Mouse (Mus musculus) forebrain, embryonic 11.5 days (tissue): Measurements from ENCODE around the gene Nfatc2ip. TPM values are rescaled to one million over a fixed set of nuclear protein-coding genes. Genes with fewer than 3 reads are reported as not detected.

ENCODE experiments used
- ATAC-seq: fragments of 200-750 bp; cut with Nextera tagmentation; replicated peaks from 2 replicates; pipeline ENCODE4 v1.8.0; 2017; ENCODE audit warnings: moderate TSS enrichment; ENCODE audit not compliant: low FRiP score
- DNase-seq: peaks from one replicate; pipeline ENCODE4 v3.0.0-alpha.2; 2017; ENCODE audit warnings: low spot score
- H3K27ac ChIP-seq: fragments of 300-500 bp; sonication (generic); 2 replicates; pipeline ENCODE4 v1.5.1; 2014; ENCODE audit warnings: low read depth, low read length
- H3K27me3 ChIP-seq: fragments of 300-500 bp; sonication (generic); 2 replicates; pipeline ENCODE4 v1.6.1; 2014; ENCODE audit warnings: mild to moderate bottlenecking, low read length, mixed read lengths; ENCODE audit not compliant: control insufficient read depth, insufficient read depth
- H3K36me3 ChIP-seq: fragments of 300-500 bp; sonication (generic); 2 replicates; pipeline ENCODE4 v1.6.1; 2014; ENCODE audit warnings: mild to moderate bottlenecking, low read length, moderate library complexity, mixed read lengths; ENCODE audit not compliant: control insufficient read depth, insufficient read depth
- H3K4me1 ChIP-seq: fragments of 300-500 bp; sonication (generic); replicated peaks from 2 replicates; pipeline ENCODE4 v1.6.1; 2014; ENCODE audit warnings: low read length, mixed read lengths; ENCODE audit not compliant: control insufficient read depth, insufficient read depth
- H3K4me2 ChIP-seq: fragments of 300-500 bp; sonication (generic); 2 replicates; pipeline ENCODE4 v1.6.1; 2014; ENCODE audit warnings: low read depth, mild to moderate bottlenecking, low read length, moderate library complexity, mixed read lengths; ENCODE audit not compliant: severe bottlenecking
- H3K4me3 ChIP-seq: fragments of 300-500 bp; sonication (generic); 2 replicates; pipeline ENCODE4 v1.5.1; 2014; ENCODE audit warnings: low read depth, low read length
- H3K9ac ChIP-seq: fragments of 300-500 bp; sonication (generic); 2 replicates; pipeline ENCODE4 v1.6.1; 2014; ENCODE audit warnings: low read length
- H3K9me3 ChIP-seq: fragments of 300-500 bp; sonication (generic); 2 replicates; pipeline ENCODE4 v1.6.1; 2016; ENCODE audit warnings: low read length, mixed read lengths; ENCODE audit not compliant: control insufficient read depth
- WGBS: fragments of 180-500 bp; shearing (Covaris S2); extraction: QIAGEN DNeasy Blood & Tissue Kit; methylation state at CpG from one replicate; pipeline ENCODE4 v1.1.7; 2014; 5-methylcytosine and 5-hydroxymethylcytosine counted together
- polyA plus RNA-seq: library from polyadenylated mRNA; unstranded; fragments of >200 nt; fragmentation: Nextera tagmentation; extraction: Ambion mirVana; gene quantifications from 2 replicates; pipeline ENCODE4 v1.2.1, GENCODE M21; 2014

Gene Nfatc2ip
- polyA plus RNA-seq, 1 experiment from 2014 or later: 3.6 TPM

- Histone ChIP-seq H3K36me3 (peaks cover 5% of the 10 kb centered on the region; the same call in 1 of the 2 replicates), H3K4me2 (no peak overlapping the region)
- 83% methylated on average over 6 of the region's 6 CpGs for WGBS
Measured at GRCm38 (mm10) chr7:126374526-126374925, 22.0 kb downstream of the Nfatc2ip start.

DNA sequence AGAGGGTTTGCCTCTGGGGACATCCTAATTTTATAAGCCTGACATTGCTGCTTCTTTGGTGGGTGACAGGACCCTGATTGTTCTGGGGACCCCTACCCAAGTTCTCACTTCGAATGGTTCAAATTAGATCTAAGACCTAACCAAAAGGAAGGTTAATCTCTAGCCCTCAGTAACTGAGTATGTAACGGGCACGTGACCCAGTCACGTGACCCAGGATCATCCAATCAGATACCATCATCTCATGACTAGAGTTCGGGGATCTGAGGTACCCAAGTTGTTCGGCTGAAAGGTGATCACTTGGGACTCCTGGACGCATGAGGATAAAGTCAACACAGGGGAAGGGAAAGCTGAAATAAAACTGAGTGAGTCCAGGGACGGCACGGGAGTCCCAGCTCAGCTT, 23.5 kb downstream of the Nfatc2ip start:
- Histone ChIP-seq H3K27ac (no peak overlapping the region), H3K36me3 (peaks cover 5% of the 10 kb centered on the region; the same call in 1 of the 2 replicates), H3K27me3 (no peaks in the 10 kb centered on the region), H3K4me2 (no peak overlapping the region), H3K9ac (no peak overlapping the region), H3K9me3 (no peaks in the 10 kb centered on the region), H3K4me1 (peaks cover 3% of the 10 kb centered on the region; the same call in 1 of the 2 replicates), H3K4me3 (no peak overlapping the region)
- WGBS: 91% methylated on average over 9 of the region's 9 CpGs
- ATAC-seq: no peak
- no peak for DNase-seq

More at GRCm38 (mm10) chr7:126374526-126374925, 22.0 kb downstream of the Nfatc2ip start:
- H3K27me3 ChIP-seq: no peaks in the 10 kb centered on the region
- ATAC-seq: no peak
- H3K9ac ChIP-seq: no peak overlapping the region
- H3K4me1 ChIP-seq: peaks cover 3% of the 10 kb centered on the region; the same call in 1 of the 2 replicates
- H3K27ac ChIP-seq: no peak overlapping the region
- no peaks in the 10 kb centered on the region for H3K9me3 ChIP-seq
- DNase-seq: no peak
- H3K4me3 ChIP-seq: no peak overlapping the region

- H3K4me2 ChIP-seq: no peak within 1 kb of the TSS
- WGBS: 86% methylated on average over 13 of the region's 13 CpGs
- no peak for ATAC-seq
- H3K27ac ChIP-seq: no peak within 1 kb of the TSS
- no peaks in the 10 kb centered on the region for H3K27me3 ChIP-seq
- H3K4me1 ChIP-seq: no peaks in the 10 kb centered on the region
- DNase-seq: no peak
- H3K9ac ChIP-seq: no peak within 1 kb of the TSS
- H3K4me3 ChIP-seq: no peak within 1 kb of the TSS
- H3K9me3 ChIP-seq: no peaks in the 10 kb centered on the region
- peaks cover 5% of the 10 kb centered on the region; the same call in 1 of the 2 replicates for H3K36me3 ChIP-seq
Measured at GRCm38 (mm10) chr7:126369393-126369792, 27.1 kb downstream of the Nfatc2ip start, which contains the start of gene Lat. Gene Lat (minus strand): TSS chr7:126369570.

- Histone ChIP-seq H3K4me2 (no peak overlapping the region), H3K4me3 (no peak overlapping the region), H3K27ac (no peak overlapping the region), H3K36me3 (peaks cover 5% of the 10 kb centered on the region; the same call in 1 of the 2 replicates), H3K9me3 (no peaks in the 10 kb centered on the region), H3K27me3 (no peaks in the 10 kb centered on the region), H3K9ac (no peak overlapping the region), H3K4me1 (no peaks in the 10 kb centered on the region)
- no peak for ATAC-seq
- WGBS: 88% methylated on average over 8 of the region's 8 CpGs
- DNase-seq: no peak
Measured at GRCm38 (mm10) chr7:126368367-126368766, 28.2 kb downstream of the Nfatc2ip start.

DNA sequence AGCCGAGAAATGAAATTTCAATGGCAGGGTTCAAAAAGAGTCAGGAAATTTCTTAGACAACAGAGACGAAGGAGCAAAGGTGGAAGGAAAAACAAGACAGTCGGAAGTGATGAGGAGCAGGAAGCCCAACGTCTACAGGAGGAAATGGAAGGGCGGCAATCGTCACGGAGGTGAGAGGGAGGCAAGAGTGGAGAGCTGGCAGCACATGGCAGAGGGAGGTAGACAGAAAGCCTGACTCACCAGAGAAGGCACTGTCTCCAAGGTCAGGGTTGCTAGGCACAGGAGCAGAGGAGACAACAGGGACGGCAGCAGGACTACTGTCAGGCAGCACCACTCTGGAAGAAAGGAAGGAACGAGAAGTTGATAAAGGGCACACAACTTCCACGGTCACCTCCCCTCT, 28.9 kb downstream of the Nfatc2ip start:
- DNase-seq: no peak
- peaks cover 4% of the 10 kb centered on the region; the same call in 1 of the 2 replicates for H3K36me3 ChIP-seq

DNA sequence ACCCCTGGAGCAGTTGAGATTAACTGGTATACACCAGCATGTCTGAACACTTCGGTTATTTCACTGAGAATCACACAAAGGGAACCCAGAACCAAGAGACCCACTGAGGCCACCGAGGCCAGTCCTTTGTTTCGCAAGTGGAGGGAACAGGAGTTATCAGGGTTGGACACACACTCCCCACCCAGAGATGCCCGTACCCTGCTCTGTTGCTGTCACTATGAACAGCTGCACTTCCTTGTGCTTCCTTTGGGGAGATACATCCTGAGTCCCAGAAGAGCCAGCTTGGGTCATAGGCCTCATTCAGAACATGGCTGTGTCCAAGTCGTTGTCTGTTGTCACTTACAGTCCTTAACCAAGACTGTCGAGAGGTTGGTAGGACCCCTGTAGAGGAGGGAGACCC, 33.5 kb downstream of the Nfatc2ip start:
- WGBS: 80% methylated on average over 6 of the region's 6 CpGs
- Histone ChIP-seq H3K27ac (no peak overlapping the region), H3K9ac (no peak overlapping the region), H3K36me3 (no peaks in the 10 kb centered on the region), H3K4me3 (no peak overlapping the region), H3K4me1 (no peaks in the 10 kb centered on the region), H3K27me3 (no peaks in the 10 kb centered on the region), H3K4me2 (no peak overlapping the region), H3K9me3 (no peaks in the 10 kb centered on the region)
- ATAC-seq: no peak
- no peak for DNase-seq

More for the DNA sequence above, 28.9 kb downstream of the Nfatc2ip start:
- ATAC-seq: no peak
- no peak overlapping the region for H3K4me3 ChIP-seq
- no peaks in the 10 kb centered on the region for H3K27me3 ChIP-seq
- no peaks in the 10 kb centered on the region for H3K9me3 ChIP-seq
- 92% methylated on average over 10 of the region's 10 CpGs for WGBS
- H3K27ac ChIP-seq: no peak overlapping the region
- no peak overlapping the region for H3K9ac ChIP-seq
- H3K4me1 ChIP-seq: no peaks in the 10 kb centered on the region
- H3K4me2 ChIP-seq: no peak overlapping the region

DNA sequence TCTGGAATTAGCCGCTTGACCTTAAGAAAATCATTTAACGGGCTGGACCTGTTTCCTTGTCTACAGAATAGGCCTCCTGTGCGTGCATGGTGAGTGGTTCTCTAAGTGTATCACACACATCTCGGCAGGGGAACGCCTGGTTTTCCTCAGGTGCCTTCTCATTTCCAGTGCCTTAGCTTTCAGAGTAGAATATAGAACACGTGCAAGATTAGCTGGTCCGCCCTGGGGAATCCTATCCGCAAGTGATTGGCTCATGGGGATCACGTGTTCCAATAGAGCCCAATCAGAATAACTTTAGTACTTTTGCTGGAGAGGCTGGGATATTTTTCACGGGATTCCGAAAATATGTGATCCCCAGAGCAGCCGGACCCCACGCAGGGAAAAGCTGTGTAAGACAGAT, 37.5 kb downstream of the Nfatc2ip start:
- Histone ChIP-seq H3K27ac (no peak overlapping the region), H3K4me3 (no peak overlapping the region), H3K4me1 (no peaks in the 10 kb centered on the region), H3K9ac (no peak overlapping the region), H3K9me3 (no peaks in the 10 kb centered on the region), H3K36me3 (no peaks in the 10 kb centered on the region), H3K4me2 (no peak overlapping the region), H3K27me3 (no peaks in the 10 kb centered on the region)
- ATAC-seq: no peak
- WGBS: 82% methylated on average over 13 of the region's 13 CpGs
- DNase-seq: no peak

DNA sequence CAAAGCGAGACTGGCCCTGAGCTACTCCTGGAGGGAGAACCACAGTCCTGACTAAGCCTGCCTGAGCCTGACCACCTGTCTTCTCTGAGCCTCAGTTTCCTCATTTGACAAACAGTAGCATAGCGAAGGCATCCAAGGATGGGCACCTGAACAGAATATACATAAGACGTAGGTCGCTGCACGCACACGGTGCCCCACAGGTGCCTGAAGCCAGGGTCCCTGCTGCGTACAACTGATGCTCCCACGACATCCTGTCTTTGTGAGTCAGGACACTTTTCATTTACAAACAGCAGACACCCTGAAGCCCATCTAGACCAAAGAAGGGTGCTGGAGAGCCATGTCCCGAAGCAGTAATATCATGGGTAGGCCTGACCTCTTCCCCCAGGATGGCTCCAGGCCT, 38.1 kb downstream of the Nfatc2ip start:
- no peak overlapping the region for H3K27ac ChIP-seq
- H3K4me2 ChIP-seq: no peak overlapping the region
- no peak overlapping the region for H3K9ac ChIP-seq
- no peak for ATAC-seq
- WGBS: 93% methylated on average over 9 of the region's 9 CpGs
- no peak for DNase-seq
- H3K9me3 ChIP-seq: no peaks in the 10 kb centered on the region
- H3K4me1 ChIP-seq: no peaks in the 10 kb centered on the region
- no peaks in the 10 kb centered on the region for H3K36me3 ChIP-seq
- H3K27me3 ChIP-seq: no peaks in the 10 kb centered on the region
- no peak overlapping the region for H3K4me3 ChIP-seq

GRCm38 (mm10) chr7:126357838-126358237, 38.7 kb downstream of the Nfatc2ip start:
- 85% methylated on average over 6 of the region's 6 CpGs for WGBS

More at GRCm38 (mm10) chr7:126357838-126358237, 38.7 kb downstream of the Nfatc2ip start:
- Histone ChIP-seq H3K4me2 (no peak overlapping the region), H3K9ac (no peak overlapping the region), H3K9me3 (no peaks in the 10 kb centered on the region), H3K4me3 (no peak overlapping the region), H3K4me1 (no peaks in the 10 kb centered on the region), H3K27ac (no peak overlapping the region), H3K27me3 (no peaks in the 10 kb centered on the region), H3K36me3 (no peaks in the 10 kb centered on the region)
- ATAC-seq (no peak), DNase-seq (no peak)
